Mouse (Mus musculus) lung, embryonic 15.5 days (tissue): Measurements from ENCODE around the gene Ralbp1. TPM values are rescaled to one million over a fixed set of nuclear protein-coding genes. Genes with fewer than 3 reads are reported as not detected.

ENCODE experiments used
- ATAC-seq: fragments of 200-750 bp; cut with Nextera tagmentation; 2 replicates; pipeline ENCODE4 v1.8.0; 2017; ENCODE audit warnings: moderate number of reproducible peaks, borderline replicate concordance; ENCODE audit not compliant: low FRiP score, low TSS enrichment; ENCODE audit errors: extremely low read depth
- H3K27ac ChIP-seq: fragments of 300-500 bp; sonication (generic); 2 replicates; pipeline ENCODE4 v1.5.1; 2015; ENCODE audit warnings: moderate library complexity, mild to moderate bottlenecking, inconsistent platforms
- H3K27me3 ChIP-seq: fragments of 300-500 bp; sonication (generic); 2 replicates; pipeline ENCODE4 v1.6.1; 2015; ENCODE audit warnings: inconsistent platforms
- H3K36me3 ChIP-seq: fragments of 300-500 bp; sonication (generic); 2 replicates; pipeline ENCODE4 v1.6.1; 2015; ENCODE audit warnings: inconsistent platforms
- H3K4me1 ChIP-seq: fragments of 300-500 bp; sonication (generic); 2 replicates; pipeline ENCODE4 v1.6.1; 2015; ENCODE audit warnings: inconsistent platforms
- H3K4me2 ChIP-seq: fragments of 300-500 bp; sonication (generic); 2 replicates; pipeline ENCODE4 v1.6.1; 2015; ENCODE audit warnings: inconsistent platforms, mild to moderate bottlenecking, moderate library complexity
- H3K4me3 ChIP-seq: fragments of 300-500 bp; sonication (generic); 2 replicates; pipeline ENCODE4 v1.5.1; 2015; ENCODE audit warnings: mild to moderate bottlenecking, inconsistent platforms
- H3K9ac ChIP-seq: fragments of 300-500 bp; sonication (generic); 2 replicates; pipeline ENCODE4 v1.6.1; 2015; ENCODE audit warnings: inconsistent platforms
- H3K9me3 ChIP-seq: fragments of 300-500 bp; sonication (generic); 2 replicates; pipeline ENCODE4 v1.6.1; 2016; ENCODE audit warnings: inconsistent platforms
- WGBS: fragments of 180-500 bp; shearing (Covaris S2); methylation state at CpG from one replicate; pipeline ENCODE4 v1.1.7; 2015; 5-methylcytosine and 5-hydroxymethylcytosine counted together
- polyA plus RNA-seq: library from polyadenylated mRNA; unstranded; fragments of >200 nt; fragmentation: Nextera tagmentation; extraction: Ambion mirVana; gene quantifications from 2 replicates; pipeline ENCODE4 v1.2.1, GENCODE M21; 2015

The Ralbp1 gene
- polyA plus RNA-seq, 1 experiment from 2014 or later, result 74.2 TPM

DNA sequence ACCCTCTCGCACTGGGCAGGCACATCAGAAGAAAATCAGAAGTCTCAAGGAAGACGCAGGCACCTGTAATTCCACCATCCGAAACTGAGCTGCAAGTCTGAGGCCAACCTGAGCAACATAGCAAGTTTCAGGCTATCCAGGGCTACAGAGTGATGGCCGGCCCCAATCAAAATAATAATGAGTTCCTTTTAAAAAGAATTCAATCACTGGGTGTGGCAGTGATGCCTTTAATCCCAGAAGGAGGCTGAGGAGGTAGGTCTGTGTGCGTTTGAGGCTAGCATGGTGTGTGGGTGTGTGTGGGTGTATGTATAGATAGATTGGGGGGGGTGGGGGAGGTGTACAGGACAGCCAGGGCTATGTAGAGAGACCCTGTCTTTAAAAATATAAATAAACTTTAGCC lies 17.6 kb downstream of the Ralbp1 start:
- H3K4me3 ChIP-seq, result no peak overlapping the region
- H3K27ac ChIP-seq, result no peak overlapping the region
- no peak for ATAC-seq
- no peak overlapping the region for H3K9ac ChIP-seq
- H3K4me2 ChIP-seq, result no peak overlapping the region
- H3K9me3 ChIP-seq, result no peaks in the 10 kb centered on the region; the same call in 1 of the 2 replicates
- peaks cover 14% of the 10 kb centered on the region for H3K36me3 ChIP-seq
- H3K27me3 ChIP-seq, result no peaks in the 10 kb centered on the region
- peaks cover 11% of the 10 kb centered on the region for H3K4me1 ChIP-seq
- WGBS, result 87% methylated on average over 5 of the region's 5 CpGs

DNA sequence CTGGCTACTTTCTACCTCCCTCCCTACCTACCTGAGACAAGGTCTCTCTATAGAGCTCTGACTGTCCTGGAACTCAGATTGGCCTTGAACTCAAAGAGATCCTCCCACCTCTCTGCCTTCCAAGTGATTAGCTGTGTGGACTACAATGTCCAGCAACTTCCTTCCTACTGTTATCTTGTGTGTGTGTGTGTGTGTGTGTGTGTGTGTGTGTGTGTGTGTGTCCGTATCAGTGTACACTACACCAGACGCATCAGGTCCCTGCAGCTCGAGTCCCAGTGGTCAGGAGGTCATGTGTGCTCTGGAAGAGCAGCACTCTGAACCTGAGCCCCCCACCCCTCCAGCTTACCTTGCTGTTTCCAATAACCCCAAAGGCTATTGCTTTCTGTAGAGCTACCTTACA lies 19.4 kb downstream of the Ralbp1 start:
- ATAC-seq, result no peak
- H3K4me1 ChIP-seq, result no peaks in the 10 kb centered on the region
- WGBS, result 49% methylated on average over 3 of the region's 3 CpGs
- no peaks in the 10 kb centered on the region; the same call in 1 of the 2 replicates for H3K9me3 ChIP-seq
- H3K36me3 ChIP-seq, result peaks cover 21% of the 10 kb centered on the region
- no peak overlapping the region for H3K9ac ChIP-seq
- H3K27me3 ChIP-seq, result no peaks in the 10 kb centered on the region
- H3K4me3 ChIP-seq, result no peak overlapping the region
- H3K27ac ChIP-seq, result no peak overlapping the region
- no peak overlapping the region for H3K4me2 ChIP-seq

GRCm38 (mm10) chr17:65865265-65865664 lies 20.3 kb downstream of the Ralbp1 start:
- no peak overlapping the region for H3K4me3 ChIP-seq
- no peaks in the 10 kb centered on the region; the same call in 1 of the 2 replicates for H3K9me3 ChIP-seq
- no peak overlapping the region for H3K9ac ChIP-seq
- H3K27me3 ChIP-seq, result no peaks in the 10 kb centered on the region
- peaks cover 24% of the 10 kb centered on the region for H3K36me3 ChIP-seq
- H3K27ac ChIP-seq, result no peak overlapping the region
- ATAC-seq, result no peak
- no peak overlapping the region for H3K4me2 ChIP-seq
- no peaks in the 10 kb centered on the region for H3K4me1 ChIP-seq

GRCm38 (mm10) chr17:65864742-65865141 lies 20.9 kb downstream of the Ralbp1 start:
- Histone ChIP-seq H3K4me3 (no peak overlapping the region), H3K9ac (no peak overlapping the region), H3K27me3 (no peaks in the 10 kb centered on the region), H3K27ac (no peak overlapping the region), H3K36me3 (peaks cover 24% of the 10 kb centered on the region), H3K4me1 (no peaks in the 10 kb centered on the region), H3K4me2 (no peak overlapping the region), H3K9me3 (no peaks in the 10 kb centered on the region)
- no peak for ATAC-seq
- 28% methylated on average over 4 of the region's 4 CpGs for WGBS

DNA sequence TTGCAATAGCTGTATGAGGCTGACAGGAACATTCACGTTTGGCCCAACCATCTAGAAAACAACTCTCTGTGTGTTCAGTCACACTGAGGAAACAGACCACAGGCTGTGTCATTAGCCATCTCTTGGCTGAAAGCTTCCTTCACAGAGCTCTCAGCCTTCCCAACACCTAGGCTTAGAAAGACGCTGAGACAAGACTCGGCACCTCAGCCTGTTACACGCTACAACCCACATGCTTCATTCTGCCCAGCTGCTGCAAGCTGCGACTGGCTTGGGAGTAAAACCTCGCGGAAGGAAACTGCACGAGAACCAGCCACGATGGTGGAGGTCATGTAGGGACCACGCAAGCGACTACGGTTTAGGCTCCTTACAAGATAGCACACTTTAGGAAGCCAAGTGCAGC lies 21.8 kb downstream of the Ralbp1 start:
- WGBS, result 95% methylated on average over 12 of the region's 12 CpGs
- Histone ChIP-seq H3K27me3 (no peaks in the 10 kb centered on the region), H3K9ac (no peak overlapping the region), H3K36me3 (peaks cover 30% of the 10 kb centered on the region), H3K4me3 (no peak overlapping the region), H3K9me3 (no peaks in the 10 kb centered on the region), H3K27ac (no peak overlapping the region), H3K4me2 (no peak overlapping the region), H3K4me1 (no peaks in the 10 kb centered on the region)
- no peak for ATAC-seq

- H3K4me1 ChIP-seq, result no peaks in the 10 kb centered on the region
- H3K9me3 ChIP-seq, result no peaks in the 10 kb centered on the region
- no peak for ATAC-seq
- H3K4me3 ChIP-seq, result no peak overlapping the region
- no peaks in the 10 kb centered on the region for H3K27me3 ChIP-seq
- no peak overlapping the region for H3K9ac ChIP-seq
- H3K27ac ChIP-seq, result no peak overlapping the region
- peaks cover 38% of the 10 kb centered on the region for H3K36me3 ChIP-seq
- 58% methylated on average over 4 of the region's 4 CpGs for WGBS
- H3K4me2 ChIP-seq, result no peak overlapping the region
These were observed 23.0 kb downstream of the Ralbp1 start for GRCm38 (mm10) chr17:65862579-65862978.

DNA sequence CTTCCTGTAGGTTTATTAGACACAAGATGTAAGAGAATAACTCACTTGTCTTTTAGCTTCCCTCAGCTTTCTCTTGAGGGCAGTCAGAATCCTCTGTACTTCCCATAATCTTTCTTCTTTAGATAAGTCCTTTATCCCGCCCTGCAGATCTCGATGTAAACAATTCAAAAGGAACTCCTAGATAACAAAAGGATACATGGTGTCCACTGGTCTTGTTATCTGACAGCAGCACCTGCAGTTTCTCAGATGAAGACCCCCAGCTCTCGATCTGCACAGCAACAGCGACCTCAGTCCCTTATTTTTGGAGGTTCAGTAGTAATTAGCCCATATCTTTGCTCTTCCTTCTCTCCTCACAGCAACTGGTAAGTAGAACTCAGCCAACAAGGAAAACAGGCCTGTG lies 28.0 kb downstream of the Ralbp1 start:
- H3K4me3 ChIP-seq, result no peak overlapping the region
- no peak overlapping the region for H3K9ac ChIP-seq
- no peaks in the 10 kb centered on the region for H3K4me1 ChIP-seq
- 39% methylated on average over 4 of the region's 4 CpGs for WGBS
- ATAC-seq, result no peak
- H3K27ac ChIP-seq, result no peak overlapping the region
- no peak overlapping the region for H3K4me2 ChIP-seq
- no peaks in the 10 kb centered on the region for H3K27me3 ChIP-seq
- H3K9me3 ChIP-seq, result no peaks in the 10 kb centered on the region
- peaks cover 62% of the 10 kb centered on the region for H3K36me3 ChIP-seq

DNA sequence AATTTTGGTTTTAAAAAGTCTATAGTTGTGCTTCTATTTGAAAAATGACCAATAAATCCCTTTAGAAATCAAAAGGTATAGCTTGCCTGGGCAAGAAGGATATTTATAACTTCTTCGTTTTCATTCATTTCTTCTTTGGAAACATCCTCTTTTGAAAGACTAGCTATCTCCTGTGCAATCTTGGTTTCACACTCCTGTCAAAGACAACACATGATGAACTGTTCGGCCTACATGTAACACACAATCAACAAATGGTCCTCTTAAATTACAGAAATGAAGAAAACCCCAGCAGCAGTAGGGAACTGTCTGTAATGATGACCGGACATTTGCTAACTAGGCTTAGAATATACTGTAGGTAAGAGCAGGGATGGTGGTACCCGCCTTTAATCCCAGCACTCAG lies 31.6 kb downstream of the Ralbp1 start:
- H3K36me3 ChIP-seq, result peaks cover 81% of the 10 kb centered on the region
- no peaks in the 10 kb centered on the region for H3K27me3 ChIP-seq
- no peaks in the 10 kb centered on the region for H3K4me1 ChIP-seq
- H3K9me3 ChIP-seq, result no peaks in the 10 kb centered on the region
- no peak overlapping the region for H3K4me3 ChIP-seq
- no peak for ATAC-seq
- 85% methylated on average over 4 of the region's 4 CpGs for WGBS
- H3K9ac ChIP-seq, result no peak overlapping the region
- no peak overlapping the region for H3K4me2 ChIP-seq
- H3K27ac ChIP-seq, result no peak overlapping the region

DNA sequence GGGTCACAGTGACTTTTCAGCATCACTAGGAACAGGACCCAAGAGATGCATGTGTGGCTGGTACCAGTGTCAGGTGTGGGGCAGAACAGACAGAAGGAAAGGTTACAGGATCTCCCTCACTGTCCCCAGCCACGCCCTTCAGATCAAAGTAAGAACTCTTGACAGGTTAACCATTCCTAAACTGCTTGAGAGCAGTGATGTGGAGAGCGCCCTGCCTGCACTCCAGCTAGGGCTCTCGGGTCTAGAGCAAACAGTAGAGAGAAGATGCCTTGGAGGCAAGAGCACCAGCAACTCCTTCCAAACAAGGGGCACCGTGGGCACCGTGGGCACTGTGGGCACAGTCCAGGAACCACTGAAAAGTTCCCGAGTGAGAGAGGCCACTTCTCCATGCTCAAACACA lies 32.3 kb downstream of the Ralbp1 start:
- no peak overlapping the region for H3K4me2 ChIP-seq
- no peak overlapping the region for H3K9ac ChIP-seq
- no peaks in the 10 kb centered on the region for H3K9me3 ChIP-seq
- peaks cover 81% of the 10 kb centered on the region for H3K36me3 ChIP-seq
- H3K4me3 ChIP-seq, result no peak overlapping the region
- H3K27me3 ChIP-seq, result no peaks in the 10 kb centered on the region
- no peak overlapping the region for H3K27ac ChIP-seq
- H3K4me1 ChIP-seq, result no peaks in the 10 kb centered on the region
- 61% methylated on average over 6 of the region's 6 CpGs for WGBS
- ATAC-seq, result no peak

GRCm38 (mm10) chr17:65851749-65852148 lies 33.8 kb downstream of the Ralbp1 start:
- no peak overlapping the region for H3K9ac ChIP-seq
- no peak for ATAC-seq
- WGBS, result 82% methylated on average over 6 of the region's 6 CpGs
- no peaks in the 10 kb centered on the region for H3K4me1 ChIP-seq
- H3K4me3 ChIP-seq, result no peak overlapping the region
- H3K9me3 ChIP-seq, result no peaks in the 10 kb centered on the region
- H3K27me3 ChIP-seq, result no peaks in the 10 kb centered on the region
- no peak overlapping the region for H3K4me2 ChIP-seq
- peaks cover 75% of the 10 kb centered on the region for H3K36me3 ChIP-seq
- no peak overlapping the region for H3K27ac ChIP-seq

GRCm38 (mm10) chr17:65850487-65850886 lies 35.1 kb downstream of the Ralbp1 start:
- peaks cover 63% of the 10 kb centered on the region for H3K36me3 ChIP-seq
- no peak overlapping the region for H3K4me3 ChIP-seq
- no peak overlapping the region for H3K27ac ChIP-seq
- no peak for ATAC-seq
- no peaks in the 10 kb centered on the region for H3K4me1 ChIP-seq
- no peak overlapping the region for H3K4me2 ChIP-seq
- H3K27me3 ChIP-seq, result no peaks in the 10 kb centered on the region
- H3K9ac ChIP-seq, result no peak overlapping the region
- 89% methylated on average over 17 of the region's 17 CpGs for WGBS
- H3K9me3 ChIP-seq, result no peaks in the 10 kb centered on the region

GRCm38 (mm10) chr17:65847694-65848449 lies 37.7 kb downstream of the Ralbp1 start:
- Histone ChIP-seq H3K9me3 (no peaks in the 10 kb centered on the region), H3K27me3 (no peaks in the 10 kb centered on the region), H3K9ac (no peak overlapping the region), H3K4me2 (no peak overlapping the region), H3K4me1 (no peaks in the 10 kb centered on the region), H3K27ac (no peak overlapping the region), H3K36me3 (peaks cover 56% of the 10 kb centered on the region), H3K4me3 (no peak overlapping the region)
- WGBS, result 73% methylated on average over 11 of the region's 11 CpGs
- ATAC-seq, result no peak

DNA sequence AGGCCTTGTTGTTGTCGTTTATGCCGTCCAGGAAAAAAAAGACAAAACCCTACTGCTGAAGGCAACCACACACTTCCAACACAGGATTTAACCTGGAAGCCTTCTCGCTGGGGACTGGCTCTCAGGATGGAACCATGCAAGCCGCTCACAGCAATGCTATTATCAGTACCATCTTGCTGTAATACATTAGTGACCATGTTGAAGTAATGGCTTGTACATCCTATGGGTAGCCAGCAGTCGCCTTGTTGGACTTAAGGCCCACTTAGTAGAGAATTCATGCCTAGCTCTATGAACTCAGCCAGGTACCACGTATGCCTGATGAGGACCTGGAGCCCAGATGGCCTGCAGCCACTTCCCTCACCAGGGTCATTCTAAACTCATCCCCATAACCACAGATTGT lies 40.2 kb downstream of the Ralbp1 start:
- WGBS, result 89% methylated on average over 6 of the region's 6 CpGs
- no peak for ATAC-seq
- H3K9ac ChIP-seq, result no peak overlapping the region
- no peaks in the 10 kb centered on the region for H3K4me1 ChIP-seq
- no peaks in the 10 kb centered on the region for H3K9me3 ChIP-seq
- H3K27ac ChIP-seq, result no peak overlapping the region
- H3K4me2 ChIP-seq, result no peak overlapping the region
- H3K4me3 ChIP-seq, result no peak overlapping the region
- peaks cover 54% of the 10 kb centered on the region for H3K36me3 ChIP-seq
- H3K27me3 ChIP-seq, result no peaks in the 10 kb centered on the region
